Comparison of ENCODE assay signal across 15 mouse cellular contexts in genomic region chr1:135514046-135514445, GRCm38 (mm10).
"Had no signal": no experiment of that assay in that cellular context is flagged by ENCODE, and none has a peak within 500 bp of the region (broad histone marks: within the 10 kb centered on the region; RNA-seq: fewer than 3 reads in every experiment).

No protein-coding gene starts in this region.

- H3K36me3 ChIP-seq: kidney, embryonic 15.5 days; limb, embryonic 15.5 days; liver, embryonic 12.5 days; neural tube, embryonic 13.5 days had no signal

- ATAC-seq: liver, embryonic 12.5 days; midbrain, embryonic 16.5 days had no signal

- H3K27ac ChIP-seq: limb, embryonic 15.5 days; liver, embryonic 12.5 days; neural tube, embryonic 13.5 days had no signal

- H3K9ac ChIP-seq: kidney, embryonic 15.5 days; limb, embryonic 15.5 days; liver, embryonic 12.5 days; lung, embryonic 14.5 days; neural tube, embryonic 13.5 days had no signal

- DNase-seq: kidney, postnatal 14 days; lung, embryonic 14.5 days; lung, postnatal 10 days; lung, postnatal 4 days; retina, postnatal 1 day; right cerebral cortex, postnatal 4 days; spleen, adult 18-20 months; thymus, adult 2 months; thymus, postnatal 25 days had no signal

- H3K9me3 ChIP-seq: kidney, embryonic 15.5 days; limb, embryonic 15.5 days; liver, embryonic 12.5 days; neural tube, embryonic 13.5 days had no signal

- H3K4me3 ChIP-seq: kidney, embryonic 15.5 days; limb, embryonic 15.5 days; liver, embryonic 12.5 days; neural tube, embryonic 13.5 days had no signal

- H3K27me3 ChIP-seq: neural tube, embryonic 13.5 days had no signal

- H3K4me2 ChIP-seq: kidney, embryonic 15.5 days; limb, embryonic 15.5 days; liver, embryonic 12.5 days; lung, embryonic 14.5 days; midbrain, embryonic 11.5 days; neural tube, embryonic 13.5 days had no signal
